Mouse (Mus musculus) forebrain, embryonic 14.5 days (tissue): ENCODE data around the gene Cxcl12. TPM values are rescaled to one million over a fixed set of nuclear protein-coding genes. Genes with fewer than 3 reads are reported as not detected.

Experiments
- ATAC-seq: fragments of 200-750 bp; cut with Nextera tagmentation; 2 replicates; pipeline ENCODE4 v1.8.0; 2017; ENCODE audit warnings: mild to moderate bottlenecking, moderate library complexity
- DNase-seq: peaks from one replicate; pipeline ENCODE4 v3.0.0-alpha.2; 2015; ENCODE audit warnings: low spot score
- H3K27ac ChIP-seq: fragments of 300-500 bp; sonication (generic); 2 replicates; pipeline ENCODE4 v1.5.1; 2014; ENCODE audit warnings: low read depth, mild to moderate bottlenecking, control low read depth, low read length, moderate library complexity
- H3K27me3 ChIP-seq: fragments of 300-500 bp; sonication (generic); replicated peaks from 2 replicates; pipeline ENCODE4 v1.6.1; 2014; ENCODE audit warnings: low read length, control low read depth, mixed read lengths; ENCODE audit not compliant: control insufficient read depth, insufficient read depth
- H3K36me3 ChIP-seq: fragments of 300-500 bp; sonication (generic); 2 replicates; pipeline ENCODE4 v1.6.1; 2014; ENCODE audit warnings: low read length, control low read depth; ENCODE audit not compliant: control insufficient read depth, insufficient read depth
- H3K4me1 ChIP-seq: fragments of 300-500 bp; sonication (generic); 2 replicates; pipeline ENCODE4 v1.6.1; 2014; ENCODE audit warnings: antibody characterized with exemption, low read length, control low read depth; ENCODE audit not compliant: control insufficient read depth, insufficient read depth
- H3K4me2 ChIP-seq: fragments of 300-500 bp; sonication (generic); 2 replicates; pipeline ENCODE4 v1.6.1; 2014; ENCODE audit warnings: mild to moderate bottlenecking, control low read depth, low read length
- H3K4me3 ChIP-seq: fragments of 300-500 bp; sonication (generic); 2 replicates; pipeline ENCODE4 v1.5.1; 2014; ENCODE audit warnings: low read depth, low read length, control low read depth
- H3K9ac ChIP-seq: fragments of 300-500 bp; sonication (generic); 2 replicates; pipeline ENCODE4 v1.6.1; 2014; ENCODE audit warnings: mild to moderate bottlenecking, low read length, control low read depth, moderate library complexity
- H3K9me3 ChIP-seq: fragments of 300-500 bp; sonication (generic); replicated peaks from 2 replicates; pipeline ENCODE4 v1.6.1; 2016; ENCODE audit warnings: low read length, control low read depth, mixed read lengths; ENCODE audit not compliant: control insufficient read depth
- WGBS: fragments of 180-500 bp; shearing (Covaris S2); extraction: QIAGEN DNeasy Blood & Tissue Kit; methylation state at CpG from one replicate; pipeline ENCODE4 v1.1.7; 2014; 5-methylcytosine and 5-hydroxymethylcytosine counted together
- polyA plus RNA-seq: library from polyadenylated mRNA; unstranded; fragments of >200 nt; fragmentation: Nextera tagmentation; extraction: Ambion mirVana; gene quantifications from 2 replicates; pipeline ENCODE4 v1.2.1, GENCODE M21; 2014

The Cxcl12 gene
- polyA plus RNA-seq, 1 experiment from 2014 or later: 78.3 TPM

DNA sequence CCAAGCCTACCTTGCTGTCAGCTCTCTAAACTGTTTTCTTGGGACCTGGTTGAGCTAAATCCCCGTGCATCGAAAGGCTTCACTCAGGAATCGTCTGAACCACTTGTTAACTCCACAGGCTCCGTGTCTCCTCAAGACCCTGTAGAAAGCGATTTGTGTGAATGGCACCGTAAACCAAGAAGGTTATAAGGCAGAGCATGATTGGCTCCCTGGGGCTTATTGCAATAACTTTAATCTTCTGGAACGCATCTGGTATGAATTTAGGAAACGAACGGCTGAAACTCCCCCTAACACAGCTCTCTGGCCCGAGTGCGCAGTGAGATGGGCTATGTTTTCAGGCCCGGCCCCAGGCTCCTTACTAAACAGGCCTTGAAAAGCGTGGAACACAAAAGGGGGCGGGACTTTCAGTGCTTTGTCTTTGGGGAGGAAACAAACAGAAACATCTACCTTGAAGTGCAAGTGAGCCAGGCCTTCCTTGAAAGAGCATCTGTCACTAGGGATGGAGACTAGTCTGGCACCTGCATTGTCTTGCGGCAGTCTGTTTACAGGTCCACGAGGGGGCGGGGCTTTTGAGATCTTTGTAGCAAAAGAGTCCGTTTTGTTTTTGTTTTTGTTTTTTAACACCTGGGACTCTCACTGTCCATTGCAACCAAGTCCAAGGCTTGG, 16.7 kb upstream of the Cxcl12 start:
- no peak for ATAC-seq
- H3K36me3 ChIP-seq: no peaks in the 10 kb centered on the region
- no peak overlapping the region for H3K4me2 ChIP-seq
- H3K4me1 ChIP-seq: no peaks in the 10 kb centered on the region
- no peak overlapping the region for H3K27ac ChIP-seq
- no peak overlapping the region for H3K9ac ChIP-seq
- 20% methylated on average over 18 of the region's 18 CpGs for WGBS
- H3K4me3 ChIP-seq: no peak overlapping the region
- H3K27me3 ChIP-seq: no peaks in the 10 kb centered on the region
- no peak for DNase-seq
- H3K9me3 ChIP-seq: no peaks in the 10 kb centered on the region

DNA sequence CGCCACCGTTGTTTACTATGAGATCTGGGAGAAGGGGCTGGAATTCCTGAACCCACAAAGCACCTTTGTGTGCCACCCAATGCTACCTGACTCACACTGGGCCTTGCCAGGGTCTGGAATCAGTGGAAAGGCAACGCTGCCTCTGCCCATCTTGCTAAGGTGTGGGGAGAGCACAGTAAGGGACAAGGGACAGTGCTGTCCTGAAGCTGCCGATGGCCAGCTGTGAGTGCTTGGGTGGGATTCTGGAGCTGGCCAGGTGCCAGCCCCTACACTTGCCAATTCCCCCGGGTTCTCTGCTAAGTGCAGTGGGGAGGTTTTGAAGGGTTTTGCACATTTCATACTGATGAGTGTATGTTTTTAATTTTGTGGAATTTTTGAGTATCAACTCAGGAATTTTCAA, 15.3 kb upstream of the Cxcl12 start:
- H3K36me3 ChIP-seq: no peaks in the 10 kb centered on the region
- no peaks in the 10 kb centered on the region for H3K4me1 ChIP-seq
- H3K27ac ChIP-seq: no peak overlapping the region
- H3K27me3 ChIP-seq: no peaks in the 10 kb centered on the region
- ATAC-seq: no peak
- no peak overlapping the region for H3K4me2 ChIP-seq
- 64% methylated on average over 5 of the region's 5 CpGs for WGBS
- no peak overlapping the region for H3K4me3 ChIP-seq
- no peak for DNase-seq
- H3K9me3 ChIP-seq: no peaks in the 10 kb centered on the region
- no peak overlapping the region for H3K9ac ChIP-seq

DNA sequence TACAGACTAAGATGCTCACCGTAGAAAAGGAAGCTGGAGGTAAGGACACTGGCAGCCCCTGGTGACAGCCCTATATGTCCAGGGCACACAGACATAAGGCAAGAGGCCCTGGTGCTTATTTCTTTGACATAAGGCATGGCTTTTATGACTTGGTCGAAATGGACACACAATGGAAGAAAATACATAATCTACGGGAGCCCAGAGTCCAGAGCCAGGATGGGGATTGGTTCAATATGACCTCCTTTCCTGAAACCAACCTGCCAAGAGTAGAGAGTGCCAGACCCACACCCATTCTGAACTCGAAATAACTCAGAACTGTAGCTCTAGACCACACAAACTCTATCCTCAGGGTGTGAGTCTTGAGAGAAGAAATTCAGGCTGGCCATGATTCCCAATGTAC, 11.5 kb upstream of the Cxcl12 start:
- no peak for ATAC-seq
- WGBS: 71% methylated on average over 4 of the region's 4 CpGs

DNA sequence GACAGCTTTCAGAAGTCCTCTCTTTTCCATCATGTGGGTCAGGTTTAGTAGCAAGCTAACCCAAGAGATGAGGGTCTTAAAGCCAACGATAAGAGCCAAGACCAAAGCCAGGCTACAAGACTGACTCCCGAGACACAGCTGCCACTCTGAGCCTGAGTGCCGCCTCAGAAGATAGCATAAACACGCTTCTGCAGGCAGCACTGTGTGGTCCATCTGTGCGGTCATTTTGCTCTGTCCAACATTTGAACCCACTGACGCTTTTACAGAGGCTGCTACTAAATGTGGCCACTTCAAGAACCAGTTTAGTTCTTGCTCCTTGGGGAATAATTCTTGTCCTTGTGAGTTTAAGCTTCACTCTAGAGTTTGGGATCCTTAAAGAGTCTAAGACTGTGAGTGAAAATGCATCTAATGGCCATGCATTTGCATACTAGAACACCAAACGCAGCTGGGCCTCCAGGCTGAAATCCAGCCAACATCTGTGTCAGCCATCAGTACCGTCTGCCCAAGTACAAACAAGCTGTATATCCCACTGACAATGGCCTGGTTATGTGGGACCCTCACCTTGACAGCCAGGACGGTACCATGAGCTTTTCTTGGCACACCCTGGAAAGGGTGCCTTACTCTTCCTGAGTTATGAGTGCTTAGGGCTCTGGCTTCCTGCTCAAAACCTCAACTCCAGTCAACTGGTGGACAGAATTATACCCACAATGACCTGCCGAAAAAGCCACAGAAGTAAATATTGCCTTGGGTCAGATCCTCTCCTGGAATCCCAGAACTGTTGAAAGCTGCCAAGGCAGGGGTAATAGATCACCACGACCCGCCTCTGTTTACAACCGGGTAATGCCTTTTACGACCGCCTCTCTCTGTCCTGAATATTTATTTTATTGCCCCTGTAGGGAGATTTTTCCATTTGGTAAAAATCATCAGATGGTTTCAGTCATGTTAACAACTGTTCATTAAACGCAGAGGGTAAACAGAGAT, 8.3 kb upstream of the Cxcl12 start:
- Histone ChIP-seq H3K27ac (no peak overlapping the region), H3K4me1 (no peaks in the 10 kb centered on the region), H3K27me3 (no peaks in the 10 kb centered on the region), H3K9me3 (no peaks in the 10 kb centered on the region), H3K9ac (no peak overlapping the region), H3K36me3 (no peaks in the 10 kb centered on the region), H3K4me3 (no peak overlapping the region), H3K4me2 (no peak overlapping the region)
- DNase-seq (no peak), ATAC-seq (no peak)
- 88% methylated on average over 16 of the region's 16 CpGs for WGBS

More for the DNA sequence above, 11.5 kb upstream of the Cxcl12 start:
- Histone ChIP-seq H3K4me3 (no peak overlapping the region), H3K4me2 (no peak overlapping the region), H3K27ac (no peak overlapping the region), H3K27me3 (no peaks in the 10 kb centered on the region), H3K9ac (no peak overlapping the region), H3K9me3 (no peaks in the 10 kb centered on the region), H3K36me3 (no peaks in the 10 kb centered on the region), H3K4me1 (no peaks in the 10 kb centered on the region)
- no peak for DNase-seq

DNA sequence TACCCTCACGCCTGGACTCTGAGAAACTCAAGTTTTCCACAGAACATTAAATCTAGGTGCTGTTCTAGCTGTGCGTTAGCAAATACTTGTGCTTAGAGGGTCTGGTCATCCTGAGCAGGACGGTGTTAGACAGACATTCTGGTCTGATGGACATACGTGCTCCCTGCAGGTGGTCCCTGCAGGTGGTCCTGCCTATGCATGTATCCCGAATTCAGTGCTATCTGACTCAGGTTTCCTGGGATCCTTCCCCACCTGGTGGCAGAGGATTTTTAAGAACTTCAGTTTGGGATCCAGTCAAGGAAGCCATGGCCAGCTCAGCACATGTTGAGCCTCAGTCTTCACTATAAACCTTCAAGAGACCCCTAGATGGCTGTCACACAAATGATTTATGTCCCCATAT, 4.8 kb upstream of the Cxcl12 start:
- DNase-seq: no peak
- ATAC-seq: no peak
- Histone ChIP-seq H3K36me3 (no peaks in the 10 kb centered on the region), H3K4me2 (no peak overlapping the region), H3K27me3 (peaks cover 13% of the 10 kb centered on the region), H3K27ac (no peak overlapping the region), H3K9me3 (no peaks in the 10 kb centered on the region), H3K9ac (no peak overlapping the region), H3K4me1 (peaks cover 6% of the 10 kb centered on the region), H3K4me3 (no peak overlapping the region)
- WGBS: 77% methylated on average over 5 of the region's 5 CpGs

DNA sequence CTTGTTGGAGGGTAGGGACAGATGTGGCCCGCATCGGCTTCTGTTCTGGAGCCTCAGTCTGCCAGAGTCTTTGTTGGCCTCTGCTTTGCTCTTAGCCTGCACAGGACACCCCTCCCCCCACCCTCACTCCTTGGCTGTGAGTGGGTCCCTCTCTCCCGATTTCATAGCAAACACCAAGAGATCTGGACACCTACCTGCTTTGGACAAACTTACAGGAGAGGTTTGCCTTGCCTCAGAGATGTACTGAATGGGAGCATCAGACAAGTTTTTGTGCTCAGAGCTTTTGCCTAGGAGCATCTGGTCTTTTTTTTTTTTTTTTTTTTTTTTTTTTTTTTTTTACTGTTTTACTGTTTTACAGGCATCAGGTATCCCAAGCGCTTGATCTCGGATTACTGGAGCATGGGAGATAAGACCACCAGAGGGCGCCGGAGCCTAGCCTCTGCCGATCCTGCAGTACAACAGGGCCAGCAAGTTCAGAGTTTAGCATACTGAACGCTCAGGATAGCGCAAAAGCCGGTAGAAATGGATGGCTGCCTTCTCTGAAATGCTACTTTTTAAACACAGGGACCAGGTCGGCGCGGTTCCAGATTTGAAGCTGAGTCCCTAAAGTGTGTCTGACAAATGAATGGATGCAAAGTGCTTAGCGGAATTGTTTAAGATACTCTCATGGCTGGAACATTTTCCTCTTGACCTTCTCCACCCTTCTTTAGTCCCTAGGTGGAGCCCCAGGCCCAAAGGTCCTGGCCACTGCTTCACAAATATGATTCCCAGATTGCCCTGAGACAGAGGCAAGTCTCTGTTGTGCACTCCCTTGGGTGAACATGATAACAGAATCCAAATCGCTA, 1.5 kb upstream of the Cxcl12 start:
- H3K27ac ChIP-seq: no peak overlapping the region
- H3K9me3 ChIP-seq: no peaks in the 10 kb centered on the region
- peaks cover 45% of the 10 kb centered on the region for H3K27me3 ChIP-seq
- under 1% methylated on average over 16 of the region's 16 CpGs for whole genome bisulfite sequencing
- H3K4me1 ChIP-seq: peaks cover 12% of the 10 kb centered on the region
- H3K4me3 ChIP-seq: no peak overlapping the region
- no peak overlapping the region for H3K9ac ChIP-seq
- peak; percentile 85 for ATAC-seq
- peak overlapping the region; percentile 24 for H3K4me2 ChIP-seq
- peak; percentile 94 for DNase-seq
- H3K36me3 ChIP-seq: no peaks in the 10 kb centered on the region

DNA sequence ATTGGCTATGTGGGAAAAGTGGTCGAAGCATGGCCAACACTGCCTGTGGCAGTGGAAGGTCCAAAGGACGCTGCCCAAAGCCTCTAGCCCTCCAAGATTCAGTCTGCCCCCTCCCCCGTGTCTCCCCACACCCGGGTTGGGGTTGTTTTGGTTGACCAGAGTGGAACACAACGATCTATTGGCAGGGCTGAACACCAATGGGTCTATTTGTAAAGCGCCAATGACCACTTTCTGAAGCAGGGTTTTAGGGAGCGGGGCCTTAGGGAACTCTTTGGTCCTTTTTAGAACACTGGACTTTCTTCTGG, 957 bp upstream of the Cxcl12 start:
- Histone ChIP-seq H3K27me3 (peaks cover 48% of the 10 kb centered on the region), H3K36me3 (no peaks in the 10 kb centered on the region), H3K4me1 (peaks cover 12% of the 10 kb centered on the region), H3K9me3 (no peaks in the 10 kb centered on the region), H3K4me3 (0 out of 2 replicates have a peak overlapping the region, but pooled peaks have one; percentile 56), H3K4me2 (peak overlapping the region; percentile 91; the same call in 1 of the 2 replicates), H3K27ac (no peak overlapping the region), H3K9ac (no peak overlapping the region)
- WGBS: 11% methylated on average over 7 of the region's 7 CpGs
- DNase-seq (no peak), ATAC-seq (no peak)

DNA sequence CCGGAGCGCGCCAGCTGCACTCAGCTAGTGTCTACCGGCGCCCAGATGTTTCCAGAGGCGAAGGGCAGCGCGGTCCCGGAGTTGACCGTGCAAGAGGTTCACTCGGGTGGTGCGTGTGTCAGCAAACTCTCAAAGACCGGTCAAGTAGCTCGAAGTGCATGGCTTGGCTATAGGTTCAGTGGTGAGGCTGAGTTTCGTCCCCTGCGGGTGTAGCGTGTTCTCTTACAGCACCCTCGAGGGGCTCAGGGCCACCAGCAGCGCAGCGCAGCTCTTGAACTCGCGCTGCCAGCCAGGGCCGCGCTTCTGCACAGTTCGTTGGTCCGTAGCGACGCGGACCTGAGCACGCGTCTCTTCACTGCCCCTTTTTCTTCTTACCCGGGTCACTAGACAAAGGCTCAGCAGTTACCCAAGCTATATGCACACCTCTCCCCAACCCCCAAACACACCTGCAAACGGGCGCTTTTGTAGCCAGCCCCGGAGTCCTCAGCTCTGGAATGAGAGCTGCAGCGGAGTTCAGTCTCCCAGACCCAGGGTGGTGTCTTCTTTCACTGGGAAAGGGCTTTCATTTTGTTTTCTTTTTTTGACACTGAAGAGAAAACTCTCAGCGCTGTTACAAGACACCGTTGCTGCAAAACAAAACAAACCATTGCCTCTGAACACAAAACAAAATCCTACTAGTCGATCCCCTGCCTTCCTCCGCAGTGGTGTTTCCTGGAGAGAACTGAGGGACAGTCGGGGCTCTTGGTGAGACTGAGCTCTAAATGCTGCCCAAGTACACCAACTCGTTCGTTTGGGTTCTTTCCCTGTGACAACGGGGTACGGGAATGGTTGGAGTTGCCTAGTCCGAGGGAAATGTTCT, 945 bp downstream of the Cxcl12 start:
- under 1% methylated on average over 46 of the region's 46 CpGs for WGBS
- Histone ChIP-seq H3K27me3 (peaks cover 48% of the 10 kb centered on the region), H3K4me3 (peak overlapping the region; percentile 56), H3K9me3 (no peaks in the 10 kb centered on the region), H3K36me3 (no peaks in the 10 kb centered on the region), H3K4me1 (peaks cover 12% of the 10 kb centered on the region), H3K4me2 (peak overlapping the region; percentile 91), H3K9ac (peak overlapping the region; percentile 64), H3K27ac (no peak overlapping the region; the same call in 1 of the 2 replicates)
- peak; percentile 33 for DNase-seq
- ATAC-seq: peak; percentile 25; the same call in 1 of the 2 replicates
